Mouse (Mus musculus) brain, embryonic 14.5 days (tissue): ENCODE measurements around the gene Sdcbp2.

Experiments used
- CTCF ChIP-seq: fragments of 200-500 bp; IDR thresholded peaks from 2 replicates; pipeline ENCODE4 v1.5.1; 2012; ENCODE audit warnings: inconsistent platforms, mild to moderate bottlenecking, moderate library complexity, borderline replicate concordance; ENCODE audit not compliant: insufficient read depth, insufficient read length; ENCODE audit errors: extremely low read depth
- POLR2A ChIP-seq: fragments of 200-500 bp; IDR thresholded peaks from 2 replicates; pipeline ENCODE4 v1.6.1; 2012; ENCODE audit warnings: mild to moderate bottlenecking, inconsistent platforms, borderline replicate concordance; ENCODE audit not compliant: poor library complexity, insufficient read depth, insufficient read length, severe bottlenecking; ENCODE audit errors: extremely low read depth

DNA sequence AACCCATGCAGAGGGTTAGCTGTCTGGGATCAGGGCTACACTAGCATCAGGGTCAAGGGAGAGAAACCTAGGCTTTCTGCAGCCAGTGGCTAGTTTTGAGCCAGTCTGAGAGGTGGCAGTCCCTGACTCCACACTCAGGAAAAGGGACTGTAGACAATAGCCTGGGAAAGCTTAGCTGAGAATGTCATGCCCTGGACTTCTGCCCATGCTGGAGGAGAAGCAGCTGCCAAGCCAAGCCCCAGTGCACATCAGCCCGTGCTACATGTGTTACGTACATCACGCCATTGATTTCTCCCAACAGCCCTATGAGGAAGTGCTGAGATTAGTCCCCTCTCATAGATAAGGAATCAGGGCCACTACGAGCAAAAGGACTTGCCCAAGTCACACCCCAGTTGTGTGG is 29.7 kb downstream of the Sdcbp2 start:
- TF ChIP-seq POLR2A = no peak
- TF ChIP-seq CTCF = no peak
